Mouse (Mus musculus) brown adipose tissue, adult 24 weeks (tissue): ENCODE data around the gene Pask. TPM values are rescaled to one million over a fixed set of nuclear protein-coding genes. Genes with fewer than 3 reads are reported as not detected.
"Not testable (repeated sequence)": the region's sequence is repeated elsewhere in the genome, so short reads cannot be mapped to it uniquely, and the experiment has no call there.

Experiments used
- H3K27ac ChIP-seq: fragments of 200-500 bp; replicated peaks from 2 replicates; pipeline ENCODE4 v1.5.1; 2012; ENCODE audit warnings: low read depth, mild to moderate bottlenecking, low read length
- H3K4me1 ChIP-seq: fragments of 200-500 bp; 2 replicates; pipeline ENCODE4 v1.6.1; 2012; ENCODE audit warnings: low read length, mixed read lengths; ENCODE audit not compliant: control insufficient read depth, insufficient read depth, insufficient read length
- H3K4me3 ChIP-seq: fragments of 200-500 bp; 2 replicates; pipeline ENCODE4 v1.5.1; 2012; ENCODE audit warnings: low read depth, mild to moderate bottlenecking, low read length, moderate library complexity; ENCODE audit not compliant: insufficient read depth
- polyA plus RNA-seq: library from polyadenylated mRNA; stranded (reverse); fragments of >200 nt; gene quantifications from 2 replicates; pipeline ENCODE4 v1.2.4, GENCODE M21; 2012; ENCODE audit not compliant: missing spikeins, insufficient read depth, insufficient read length

Pask gene
- polyA plus RNA-seq, 1 experiment = not detected

GRCm38 (mm10) chr1:93305581-93306337 lies 37.5 kb downstream of the Pask start, which contains the start of gene Mterf4:
TSS of gene Mterf4 (minus strand) at chr1:93305915.
- Histone ChIP-seq H3K27ac (0 out of 2 replicates have a peak within 1 kb of the TSS, but pooled peaks have one; percentile 38), H3K4me1 (no peaks in the 10 kb centered on the region), H3K4me3 (peak within 1 kb of the TSS; percentile 77)

- Histone ChIP-seq H3K27ac (no peak overlapping the region), H3K4me1 (no peaks in the 10 kb centered on the region), H3K4me3 (no peak overlapping the region)
These were observed 42.7 kb downstream of the Pask start for GRCm38 (mm10) chr1:93300578-93300977.

- Histone ChIP-seq H3K4me3 (no peak overlapping the region), H3K4me1 (no peaks in the 10 kb centered on the region), H3K27ac (no peak overlapping the region)
These were observed 43.5 kb downstream of the Pask start for GRCm38 (mm10) chr1:93299791-93300190.

DNA sequence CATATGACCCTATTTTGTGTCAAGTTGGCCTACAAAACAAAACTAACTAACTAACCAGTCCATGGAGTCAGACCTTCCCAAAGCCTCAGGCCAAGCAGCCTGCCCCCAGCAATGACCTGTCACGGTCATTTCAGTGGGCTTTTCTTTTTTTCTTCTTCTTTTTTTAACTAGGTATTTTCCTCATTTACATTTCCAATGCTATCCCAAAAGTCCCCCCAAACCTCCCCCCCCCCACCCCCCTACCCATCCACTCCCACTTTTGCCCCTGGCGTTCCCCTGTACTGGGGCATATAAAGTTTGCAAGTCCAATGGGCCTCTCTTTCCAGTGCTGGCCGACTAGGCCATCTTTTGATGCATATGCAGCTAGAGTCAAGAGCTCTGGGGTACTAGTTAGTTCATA lies 48.8 kb downstream of the Pask start:
- not testable (repeated sequence) for H3K4me3 ChIP-seq, H3K27ac ChIP-seq, H3K4me1 ChIP-seq

DNA sequence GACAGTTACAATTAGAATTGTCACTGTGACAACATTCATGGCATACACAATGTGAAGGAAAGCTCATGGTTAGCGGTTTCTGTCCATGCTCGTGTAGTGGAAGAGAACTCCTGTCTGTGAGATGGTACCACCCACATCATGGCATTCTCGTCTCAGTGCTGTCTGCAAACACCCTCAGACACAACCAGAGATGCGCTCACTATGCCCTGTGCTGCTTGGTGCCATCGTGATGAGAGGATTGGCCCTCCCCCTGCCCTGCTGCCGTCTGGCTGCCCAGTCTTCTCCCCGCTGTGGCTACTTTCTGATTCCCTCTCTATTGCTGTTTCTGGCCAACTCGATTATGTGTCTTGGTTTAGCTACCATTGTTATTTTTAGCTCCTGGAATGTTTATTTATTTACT lies 51.3 kb downstream of the Pask start:
- no peak overlapping the region for H3K4me3 ChIP-seq
- no peaks in the 10 kb centered on the region for H3K4me1 ChIP-seq
- no peak overlapping the region for H3K27ac ChIP-seq

GRCm38 (mm10) chr1:93291591-93291990 lies 51.7 kb downstream of the Pask start:
- H3K27ac ChIP-seq = no peak overlapping the region
- H3K4me3 ChIP-seq = no peak overlapping the region
- H3K4me1 ChIP-seq = no peaks in the 10 kb centered on the region

DNA sequence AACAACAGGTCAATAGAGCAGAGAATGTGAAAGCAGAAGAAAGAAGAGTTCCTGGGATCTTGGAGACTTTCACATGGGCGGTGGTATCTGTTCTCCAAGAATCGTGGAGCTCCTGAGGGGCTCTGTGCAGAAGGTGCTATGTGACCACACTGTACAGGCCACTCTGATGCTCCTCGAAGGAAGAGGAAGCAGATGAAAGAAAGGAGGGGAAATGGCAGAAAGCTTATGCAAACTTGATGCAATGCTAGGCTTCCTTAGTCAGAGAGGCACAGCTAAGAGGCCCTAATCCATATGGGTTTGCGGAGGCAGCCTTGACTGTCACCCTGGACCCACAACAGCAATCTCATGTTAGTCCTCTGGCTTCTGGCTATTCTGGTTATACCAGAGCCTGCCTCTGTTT lies 52.3 kb downstream of the Pask start:
- H3K4me1 ChIP-seq = no peaks in the 10 kb centered on the region
- no peak overlapping the region for H3K27ac ChIP-seq

DNA sequence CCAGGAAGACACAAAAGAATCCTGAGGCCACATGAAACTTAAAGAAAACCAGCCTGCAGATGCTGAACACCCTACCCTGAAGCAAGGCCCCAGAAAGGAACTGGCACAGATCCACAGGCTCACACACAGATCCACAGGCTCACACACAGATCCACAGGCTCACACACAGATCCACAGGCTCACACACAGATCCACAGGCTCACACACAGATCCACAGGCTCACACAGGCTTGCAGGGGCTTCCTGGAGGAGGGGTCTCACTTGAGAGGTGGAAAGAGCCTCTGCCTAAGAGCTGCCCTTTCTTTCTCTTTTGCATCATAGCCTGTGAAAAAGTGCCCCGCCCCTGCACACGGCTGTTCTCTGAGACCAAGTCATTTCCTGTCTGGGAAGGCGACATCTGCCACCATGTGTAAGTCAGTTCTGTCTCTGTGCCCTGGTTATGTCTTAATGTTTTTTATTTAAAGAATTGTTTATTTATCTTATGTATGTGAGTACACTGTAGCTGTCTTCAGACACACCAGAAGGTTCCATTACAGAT lies 53.5 kb downstream of the Pask start:
- no peaks in the 10 kb centered on the region for H3K4me1 ChIP-seq
- H3K4me3 ChIP-seq = no peak overlapping the region
- no peak overlapping the region for H3K27ac ChIP-seq

More for the DNA sequence above, 52.3 kb downstream of the Pask start:
- H3K4me3 ChIP-seq = no peak overlapping the region

DNA sequence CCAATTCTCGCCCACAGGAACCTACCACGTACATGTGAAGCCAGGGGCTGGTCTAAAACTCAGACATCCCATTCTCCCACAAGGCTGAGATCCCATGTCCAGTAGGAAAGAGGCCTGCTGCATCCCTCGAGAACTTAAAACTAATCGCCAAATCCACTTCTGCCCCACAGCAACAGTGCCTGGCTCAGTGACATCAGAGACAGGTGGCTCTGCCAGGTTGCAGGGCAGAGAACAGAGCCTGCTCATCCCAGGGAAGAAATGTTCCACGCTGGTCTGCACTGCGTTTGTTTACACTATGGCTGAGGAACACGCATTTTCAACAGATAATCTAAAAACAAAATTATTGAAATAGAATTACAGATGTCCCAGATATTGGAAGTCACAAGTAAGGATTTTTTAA lies 66.2 kb downstream of the Pask start:
- no peak overlapping the region for H3K4me3 ChIP-seq
- H3K27ac ChIP-seq = no peak overlapping the region
- H3K4me1 ChIP-seq = no peaks in the 10 kb centered on the region

DNA sequence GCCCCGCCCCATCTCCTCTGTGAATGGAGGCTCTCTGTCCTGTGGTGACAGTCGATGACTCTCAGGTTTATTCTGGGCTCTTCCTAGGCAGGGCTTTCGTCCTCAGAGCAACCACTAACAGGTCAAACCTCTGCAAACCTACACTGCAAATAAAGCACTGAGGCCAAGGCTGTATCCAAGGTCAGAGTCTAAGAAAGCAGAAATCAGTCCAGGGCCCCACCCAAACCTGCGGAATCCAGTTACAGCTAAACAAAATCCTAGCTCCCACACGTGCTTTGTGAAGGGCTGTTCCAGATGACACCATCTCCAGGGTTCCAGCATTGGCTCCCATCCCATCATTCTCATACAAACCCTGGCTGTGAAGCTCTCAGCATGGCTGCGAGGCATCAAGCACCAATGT lies 67.7 kb downstream of the Pask start:
- no peaks in the 10 kb centered on the region for H3K4me1 ChIP-seq
- no peak overlapping the region for H3K4me3 ChIP-seq
- H3K27ac ChIP-seq = no peak overlapping the region

GRCm38 (mm10) chr1:93272409-93272821 lies 70.9 kb downstream of the Pask start:
- H3K4me3 ChIP-seq = no peak overlapping the region
- H3K27ac ChIP-seq = no peak overlapping the region
- no peaks in the 10 kb centered on the region for H3K4me1 ChIP-seq

- Histone ChIP-seq H3K27ac (no peak overlapping the region), H3K4me3 (no peak overlapping the region), H3K4me1 (no peaks in the 10 kb centered on the region)
These were observed 71.5 kb downstream of the Pask start for GRCm38 (mm10) chr1:93271751-93272150.

- Histone ChIP-seq H3K27ac (no peak overlapping the region), H3K4me1 (no peaks in the 10 kb centered on the region)
These were observed 72.6 kb downstream of the Pask start for GRCm38 (mm10) chr1:93270516-93271240.

DNA sequence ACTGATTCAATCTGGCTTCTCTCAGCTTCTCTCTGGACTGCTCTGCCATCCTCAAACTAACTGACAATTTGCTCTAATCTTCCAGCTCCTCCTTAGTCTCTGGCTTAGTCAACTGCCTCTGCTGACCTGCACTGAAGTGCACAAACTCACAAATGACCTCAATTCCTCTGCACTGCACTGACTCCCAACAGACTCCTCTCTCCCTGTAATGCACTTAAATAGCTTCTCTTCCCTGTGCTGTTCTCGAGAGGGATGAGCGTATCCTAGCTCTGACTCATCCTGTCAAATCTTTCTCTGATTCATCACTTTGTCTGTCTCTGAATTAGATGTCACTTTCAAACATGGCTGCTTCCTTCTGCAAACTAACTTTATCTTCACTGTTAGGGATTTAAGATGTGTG lies 75.0 kb downstream of the Pask start:
- H3K27ac ChIP-seq = no peak overlapping the region
- no peaks in the 10 kb centered on the region for H3K4me1 ChIP-seq
- H3K4me3 ChIP-seq = no peak overlapping the region

More at GRCm38 (mm10) chr1:93270516-93271240, 72.6 kb downstream of the Pask start:
- H3K4me3 ChIP-seq = no peak overlapping the region

- Histone ChIP-seq H3K27ac (no peak overlapping the region), H3K4me3 (no peak overlapping the region), H3K4me1 (no peaks in the 10 kb centered on the region)
These were observed 76.1 kb downstream of the Pask start for GRCm38 (mm10) chr1:93267207-93267606.
